Mouse (Mus musculus) liver, postnatal 0 days (tissue): ENCODE measurements at regions not wholly inside any gene's neighbourhood (a gene's known extent, or its start where the extent isn't known, plus 50 kb on each side); places are given as distances from the start of the nearest gene placed in this dataset.

ENCODE experiments used
- CTCF ChIP-seq: sonication (generic); IDR thresholded peaks from 2 replicates; pipeline ENCODE4 v1.5.1; 2016; ENCODE audit warnings: antibody characterized with exemption, low read depth
- EP300 ChIP-seq: IDR thresholded peaks from 2 replicates; pipeline ENCODE4 v1.6.1; 2016; ENCODE audit warnings: antibody characterized with exemption, low read depth, mild to moderate bottlenecking

- TF ChIP-seq CTCF (no peak), EP300 (no peak)
Measured at GRCm38 (mm10) chr17:83988897-83989296, 141.1 kb upstream of the Haao start.
